Mouse (Mus musculus) cerebellum, adult 2 months (tissue): ENCODE data around the gene Serpinb6a. TPM values are rescaled to one million over a fixed set of nuclear protein-coding genes. Genes with fewer than 3 reads are reported as not detected.

Experiments used
- DNase-seq, 2 experiments: peaks; one replicate each; pipeline ENCODE4 v3.0.0; 2021
- H3K27ac ChIP-seq: fragments of 200-500 bp; 2 replicates; pipeline ENCODE4 v1.5.1; 2012; ENCODE audit warnings: low read length, control low read depth, inconsistent platforms; ENCODE audit not compliant: insufficient read depth
- H3K27me3 ChIP-seq: fragments of 200-500 bp; 2 replicates; pipeline ENCODE4 v1.6.1; 2012; ENCODE audit warnings: inconsistent platforms, mild to moderate bottlenecking, low read length, moderate library complexity; ENCODE audit not compliant: control insufficient read depth, insufficient read depth
- H3K4me1 ChIP-seq: fragments of 200-500 bp; 2 replicates; pipeline ENCODE4 v1.6.1; 2011; ENCODE audit warnings: low read length; ENCODE audit not compliant: control insufficient read depth, insufficient read depth
- H3K4me3 ChIP-seq: fragments of 200-500 bp; replicated peaks from 2 replicates; pipeline ENCODE3; 2011; ENCODE audit warnings: mild to moderate bottlenecking, low read depth, low read length, control low read depth; ENCODE audit not compliant: insufficient read depth
- CTCF ChIP-seq: fragments of 200-500 bp; IDR thresholded peaks from 2 replicates; pipeline ENCODE4 v1.5.1; 2011; ENCODE audit warnings: low read depth, mild to moderate bottlenecking, control low read depth, low read length, moderate library complexity, borderline replicate concordance; ENCODE audit not compliant: insufficient read depth
- POLR2A ChIP-seq: fragments of 200-500 bp; IDR thresholded peaks from 2 replicates; pipeline ENCODE4 v1.6.1; 2011; ENCODE audit warnings: low read length, control low read depth, borderline replicate concordance; ENCODE audit not compliant: insufficient read depth
- WGBS: fragments of 180-500 bp; shearing (Covaris S2); methylation state at CpG from one replicate; pipeline ENCODE4 v1.1.7; 2018; 5-methylcytosine and 5-hydroxymethylcytosine counted together
- polyA plus RNA-seq: library from polyadenylated mRNA; depleted of rRNA; stranded (reverse); fragments of >200 nt; gene quantifications from 2 replicates; pipeline ENCODE4 v1.2.3, GENCODE M21; 2012

The Serpinb6a gene
- polyA plus RNA-seq, 1 experiment, result 49.6 TPM

GRCm38 (mm10) chr13:34040091-34040490, 37.5 kb upstream of the Serpinb6a start:
- Histone ChIP-seq H3K4me3 (no peak overlapping the region), H3K4me1 (peaks cover 6% of the 10 kb centered on the region; the same call in 1 of the 2 replicates), H3K27me3 (no peaks in the 10 kb centered on the region), H3K27ac (no peak overlapping the region)
- no peak for DNase-seq
- WGBS, result 98% methylated on average over 3 of the region's 3 CpGs
- TF ChIP-seq CTCF (no peak), POLR2A (no peak)

GRCm38 (mm10) chr13:34038901-34039341, 36.3 kb upstream of the Serpinb6a start:
- peak in 1 of 2 experiments; percentile 12 for DNase-seq
- Histone ChIP-seq H3K4me3 (no peak overlapping the region), H3K27me3 (no peaks in the 10 kb centered on the region), H3K27ac (no peak overlapping the region), H3K4me1 (peaks cover 7% of the 10 kb centered on the region; the same call in 1 of the 2 replicates)
- TF ChIP-seq CTCF, result no peak
- TF ChIP-seq POLR2A, result no peak
- 29% methylated on average over 8 of the region's 8 CpGs for WGBS

GRCm38 (mm10) chr13:34038056-34038432, 35.5 kb upstream of the Serpinb6a start:
- no peak for DNase-seq
- H3K4me3 ChIP-seq, result peak overlapping the region; percentile 84
- peaks cover 7% of the 10 kb centered on the region; the same call in 1 of the 2 replicates for H3K4me1 ChIP-seq
- WGBS, result 11% methylated on average over 5 of the region's 5 CpGs
- no peak overlapping the region for H3K27ac ChIP-seq
- no peaks in the 10 kb centered on the region for H3K27me3 ChIP-seq
- TF ChIP-seq CTCF, result no peak
- no peak for TF ChIP-seq POLR2A

- Histone ChIP-seq H3K4me3 (peak within 1 kb of the TSS; percentile 84), H3K4me1 (peaks cover 7% of the 10 kb centered on the region; the same call in 1 of the 2 replicates), H3K27me3 (no peaks in the 10 kb centered on the region), H3K27ac (peak within 1 kb of the TSS; percentile 77)
- WGBS, result under 1% methylated on average over 37 of the region's 37 CpGs
- peak; percentile 94 to 95 for DNase-seq
- TF ChIP-seq POLR2A (peak; percentile 89), CTCF (no peak)
Measured at GRCm38 (mm10) chr13:34037172-34038055, 34.8 kb upstream of the Serpinb6a start, which contains the start of gene Bphl. TSS of gene Bphl (plus strand) at chr13:34037597.

GRCm38 (mm10) chr13:34036726-34037125, 34.1 kb upstream of the Serpinb6a start:
- no peak for DNase-seq
- TF ChIP-seq CTCF (no peak), POLR2A (no peak)
- WGBS, result 88% methylated on average over 5 of the region's 5 CpGs
- H3K27me3 ChIP-seq, result no peaks in the 10 kb centered on the region
- H3K4me1 ChIP-seq, result peaks cover 7% of the 10 kb centered on the region; the same call in 1 of the 2 replicates
- no peak overlapping the region for H3K4me3 ChIP-seq
- no peak overlapping the region for H3K27ac ChIP-seq

- no peak for TF ChIP-seq POLR2A
- TF ChIP-seq CTCF, result no peak
- Histone ChIP-seq H3K4me3 (no peak overlapping the region), H3K27me3 (no peaks in the 10 kb centered on the region), H3K27ac (no peak overlapping the region), H3K4me1 (peaks cover 7% of the 10 kb centered on the region; the same call in 1 of the 2 replicates)
- DNase-seq, result peak in 1 of 2 experiments; percentile 34
- WGBS, result 22% methylated on average over 3 of the region's 3 CpGs
Measured at GRCm38 (mm10) chr13:34035424-34035823, 32.8 kb upstream of the Serpinb6a start.

GRCm38 (mm10) chr13:34032041-34032440, 29.4 kb upstream of the Serpinb6a start:
- no peak for DNase-seq
- Histone ChIP-seq H3K27me3 (no peaks in the 10 kb centered on the region), H3K4me1 (peaks cover 4% of the 10 kb centered on the region; the same call in 1 of the 2 replicates), H3K27ac (no peak overlapping the region), H3K4me3 (no peak overlapping the region)
- TF ChIP-seq POLR2A (no peak), CTCF (no peak)
- 78% methylated on average over 2 of the region's 2 CpGs for WGBS

- no peak overlapping the region for H3K4me3 ChIP-seq
- H3K27ac ChIP-seq, result no peak overlapping the region
- no peak for TF ChIP-seq CTCF
- no peaks in the 10 kb centered on the region for H3K27me3 ChIP-seq
- WGBS, result 89% methylated on average over 2 of the region's 2 CpGs
- DNase-seq, result no peak
- peaks cover 4% of the 10 kb centered on the region for H3K4me1 ChIP-seq
Measured at GRCm38 (mm10) chr13:34021998-34022397, 19.4 kb upstream of the Serpinb6a start.
